Mouse (Mus musculus): ENCODE measurements around the gene Mrps18a.

DNA sequence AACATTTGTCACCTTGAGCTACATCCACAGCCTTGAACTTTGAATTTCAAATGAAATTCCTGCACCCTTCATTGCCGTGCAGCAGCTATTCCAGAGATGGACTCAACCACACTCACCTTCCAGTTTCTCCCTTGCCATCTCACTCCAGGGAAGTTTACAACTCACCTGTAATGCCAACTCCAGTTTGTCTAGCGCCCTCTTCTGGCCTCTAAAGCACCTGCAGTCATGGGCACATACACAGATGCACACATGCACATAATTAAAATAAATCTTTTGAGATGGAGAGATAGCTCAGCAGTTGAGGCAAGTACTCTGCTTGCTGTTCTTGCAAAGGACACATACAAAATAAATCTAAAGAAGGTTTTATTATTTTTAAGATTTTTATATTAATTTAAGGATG lies 31.7 kb upstream of the Mrps18a start:
- TF ChIP-seq CTCF (IDR thresholded peaks at IDR 0.05; ENCODE audit: low read depth, low read length): no peak
- no peak for TF ChIP-seq EP300 (IDR thresholded peaks at IDR 0.05; ENCODE audit: insufficient read depth, low read depth, low read length)
- TF ChIP-seq POLR2A (IDR thresholded peaks at IDR 0.05; ENCODE audit: insufficient read depth, low read length): no peak
